Mouse (Mus musculus) cerebellum, adult 2 months (tissue): ENCODE data around the gene Ift52.

ENCODE experiments used
- CTCF ChIP-seq: fragments of 200-500 bp; IDR thresholded peaks from 2 replicates; pipeline ENCODE4 v1.5.1; 2011; ENCODE audit warnings: low read depth, mild to moderate bottlenecking, control low read depth, low read length, moderate library complexity, borderline replicate concordance; ENCODE audit not compliant: insufficient read depth
- POLR2A ChIP-seq: fragments of 200-500 bp; IDR thresholded peaks from 2 replicates; pipeline ENCODE4 v1.6.1; 2011; ENCODE audit warnings: low read length, control low read depth, borderline replicate concordance; ENCODE audit not compliant: insufficient read depth

GRCm38 (mm10) chr2:163001071-163001470 is 16.1 kb upstream of the Ift52 start:
- TF ChIP-seq CTCF (no peak), POLR2A (no peak)
